Mouse (Mus musculus): ENCODE measurements around the gene Nexmif. TPM values are rescaled to one million over a fixed set of nuclear protein-coding genes. Genes with fewer than 3 reads are reported as not detected.

The Nexmif gene
- polyA plus RNA-seq, 1 experiment from 2014 or later, result 10.4 TPM

GRCm38 (mm10) chrX:104054848-104055247 is 146.1 kb downstream of the Nexmif start:
- Histone ChIP-seq H3K4me1 (replicated peaks) (no peaks in the 10 kb centered on the region), H3K9me3 (no peaks in the 10 kb centered on the region), H3K27ac (replicated peaks) (no peak overlapping the region), H3K36me3 (no peaks in the 10 kb centered on the region), H3K27me3 (peaks cover 4% of the 10 kb centered on the region), H3K4me2 (no peak overlapping the region), H3K9ac (no peak overlapping the region), H3K4me3 (no peak overlapping the region)
- 62% methylated on average over 2 of the region's 2 CpGs for WGBS
- no peak for ATAC-seq (ENCODE audit: low read depth)

GRCm38 (mm10) chrX:104040276-104040675 is 160.7 kb downstream of the Nexmif start:
- Histone ChIP-seq H3K36me3 (no peaks in the 10 kb centered on the region), H3K27ac (replicated peaks) (no peak overlapping the region), H3K9me3 (no peaks in the 10 kb centered on the region), H3K27me3 (peaks cover 70% of the 10 kb centered on the region), H3K4me2 (no peak overlapping the region), H3K4me3 (no peak overlapping the region), H3K4me1 (replicated peaks) (no peaks in the 10 kb centered on the region), H3K9ac (no peak overlapping the region)
- no peak for ATAC-seq (ENCODE audit: low read depth)

GRCm38 (mm10) chrX:104033843-104034242 is 167.1 kb downstream of the Nexmif start:
- H3K9ac ChIP-seq, result no peak overlapping the region
- 80% methylated on average over 5 of the region's 5 CpGs for WGBS
- peaks cover 44% of the 10 kb centered on the region for H3K27me3 ChIP-seq
- H3K36me3 ChIP-seq, result no peaks in the 10 kb centered on the region
- no peak for ATAC-seq (ENCODE audit: low read depth)
- H3K4me1 ChIP-seq (replicated peaks), result no peaks in the 10 kb centered on the region
- no peaks in the 10 kb centered on the region for H3K9me3 ChIP-seq
- H3K27ac ChIP-seq (replicated peaks), result no peak overlapping the region
- H3K4me2 ChIP-seq, result no peak overlapping the region
- H3K4me3 ChIP-seq, result no peak overlapping the region

GRCm38 (mm10) chrX:104032756-104033155 is 168.2 kb downstream of the Nexmif start:
- no peak for ATAC-seq (ENCODE audit: low read depth)
- H3K27ac ChIP-seq (replicated peaks), result no peak overlapping the region
- no peaks in the 10 kb centered on the region for H3K9me3 ChIP-seq
- no peak overlapping the region for H3K4me2 ChIP-seq
- H3K9ac ChIP-seq, result no peak overlapping the region
- 60% methylated on average over 4 of the region's 4 CpGs for WGBS
- H3K4me1 ChIP-seq (replicated peaks), result no peaks in the 10 kb centered on the region
- H3K36me3 ChIP-seq, result no peaks in the 10 kb centered on the region
- peaks cover 52% of the 10 kb centered on the region for H3K27me3 ChIP-seq
- H3K4me3 ChIP-seq, result no peak overlapping the region

MicroRNA genes within 50 kb of the gene (microRNA counts, 519-probe panel; counts per million panel counts)
- 2,862 counts per million, percentile 31 among the panel's probes with 10 or more counts for microRNA mmu-miR-672

Small RNA genes lying within 50 kb of the gene (microRNA-seq; reads per million reads assigned to microRNA genes)
- gene Gm24993, result not detected
- gene Mir672, result 156 reads per million, percentile 61 among the genes with 10 or more reads in this experiment

Other genes with a start within 250 kb of the Nexmif start
- gene Rlim, start 219.9 kb downstream of the Nexmif start, polyA plus RNA-seq (2015; fragmentation: Nextera tagmentation; extraction: Ambion mirVana), result 27.3 and 31.2 TPM in 2 replicates
- gene Abcb7, start 212.7 kb upstream of the Nexmif start, polyA plus RNA-seq (2015; fragmentation: Nextera tagmentation; extraction: Ambion mirVana), result 7.8 and 8.7 TPM in 2 replicates